Mouse (Mus musculus): Measurements from ENCODE around the gene Ostf1.

GRCm38 (mm10) chr19:18631161-18631643 lies 421 bp downstream of the Ostf1 start:
- TF ChIP-seq CTCF (IDR thresholded peaks at IDR 0.05; ENCODE audit: low read depth, low read length): no peak
- no peak for TF ChIP-seq GATA1 (IDR thresholded peaks at IDR 0.05; ENCODE audit: borderline replicate concordance, low read length)
- no peak for TF ChIP-seq GATA2 (IDR thresholded peaks at IDR 0.05; ENCODE audit: borderline replicate concordance, low read depth, low read length)
- no peak for TF ChIP-seq POLR2AphosphoS5 (IDR thresholded peaks at IDR 0.05; ENCODE audit: insufficient replicate concordance, low read depth, low read length)
- no peak for TF ChIP-seq TAL1 (conservative IDR thresholded peaks at IDR 0.05; ENCODE audit: low read depth, low read length)
